Mouse (Mus musculus) embryonic fibroblast, embryonic 13.5 days (primary cell): ENCODE data around the gene Tor4a. TPM values are rescaled to one million over a fixed set of nuclear protein-coding genes. Genes with fewer than 3 reads are reported as not detected.

Experiments
- H3K27ac ChIP-seq: 2 replicates; pipeline ENCODE4 v1.5.1; 2012; ENCODE audit warnings: low read length, control low read depth, inconsistent platforms; ENCODE audit not compliant: insufficient read depth
- H3K4me1 ChIP-seq: 2 replicates; pipeline ENCODE4 v1.6.1; 2011; ENCODE audit warnings: low read length; ENCODE audit not compliant: control insufficient read depth, insufficient read depth
- H3K4me3 ChIP-seq: 2 replicates; pipeline ENCODE4 v1.5.1; 2011; ENCODE audit warnings: mild to moderate bottlenecking, control low read depth, low read length; ENCODE audit not compliant: insufficient read depth
- CTCF ChIP-seq: IDR thresholded peaks from 2 replicates; pipeline ENCODE4 v1.5.1; 2011; ENCODE audit warnings: mild to moderate bottlenecking, control low read depth, low read length, moderate library complexity, borderline replicate concordance; ENCODE audit not compliant: insufficient read depth
- POLR2A ChIP-seq: IDR thresholded peaks from 2 replicates; pipeline ENCODE4 v1.6.1; 2011; ENCODE audit warnings: low read depth, mild to moderate bottlenecking, control low read depth, low read length, moderate library complexity
- polyA plus RNA-seq: library from polyadenylated mRNA; stranded (reverse); fragments of >200 nt; gene quantifications from 2 replicates; pipeline ENCODE4 v1.2.4, GENCODE M21; 2011; ENCODE audit warnings: low read depth; ENCODE audit not compliant: missing spikeins, insufficient read length

The Tor4a gene
- polyA plus RNA-seq, 1 experiment = 17.5 TPM

DNA sequence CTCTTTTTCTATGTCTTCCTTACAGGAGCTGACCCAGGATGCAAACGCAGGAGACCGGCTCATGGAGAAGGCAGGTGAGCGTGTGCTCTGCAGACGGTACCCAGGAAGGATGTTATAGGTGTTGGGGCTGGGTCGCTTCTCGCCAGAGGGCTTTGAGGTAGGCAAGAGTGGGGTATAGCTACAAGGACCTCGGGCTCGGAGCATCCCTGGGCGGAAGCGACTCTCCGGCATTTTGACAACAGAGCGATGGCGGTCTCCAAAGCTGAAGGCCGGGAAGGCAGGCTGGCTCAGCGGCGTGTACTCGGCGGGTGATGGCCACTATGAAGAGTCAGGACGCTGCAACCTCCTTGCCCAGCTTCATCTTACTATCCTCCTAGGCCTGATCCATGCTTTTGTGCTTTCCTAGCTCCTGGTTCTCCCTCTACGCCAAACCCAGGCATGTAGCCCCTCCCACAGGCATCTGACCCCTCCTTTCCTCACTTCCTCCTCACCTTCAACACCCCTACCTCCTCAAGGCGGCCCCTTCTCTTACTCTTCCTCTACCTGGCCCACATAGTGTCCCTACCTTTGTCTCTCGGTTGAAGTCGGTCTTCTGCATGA, 16.7 kb upstream of the Tor4a start:
- TF ChIP-seq CTCF (no peak), POLR2A (no peak)
- no peaks in the 10 kb centered on the region for H3K4me1 ChIP-seq

DNA sequence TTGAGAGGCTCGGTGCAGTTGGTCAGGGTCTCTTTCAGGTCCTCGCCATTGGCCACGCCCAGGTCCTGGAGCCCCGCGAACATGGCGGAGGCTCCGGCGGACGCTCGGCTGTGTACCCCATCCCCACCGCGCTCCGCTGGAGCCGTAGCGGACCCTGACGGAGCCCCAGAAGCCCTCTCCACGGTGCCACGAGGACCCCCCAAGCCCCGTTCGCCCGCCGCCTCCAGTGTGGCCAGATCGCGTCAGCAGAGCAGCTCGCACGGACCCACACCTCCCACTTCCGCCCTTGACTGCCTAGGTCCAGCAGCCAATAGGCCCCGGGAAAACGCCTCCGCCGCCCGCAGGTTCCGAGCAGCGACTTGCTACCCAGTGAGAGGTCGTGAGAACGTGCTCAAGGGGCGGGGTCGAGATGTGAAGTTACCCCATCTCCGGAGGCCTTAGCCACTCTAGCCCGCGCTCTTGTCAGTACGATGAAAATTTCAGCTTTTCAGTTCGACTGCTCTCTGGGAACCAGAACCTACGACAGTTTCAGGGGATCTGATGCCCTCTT, 14.5 kb upstream of the Tor4a start, which contains the start of gene Nelfb:
TSS of gene Nelfb (minus strand) at position 369 of the 550 bp plus-strand sequence.
- H3K4me1 ChIP-seq = no peaks in the 10 kb centered on the region
- H3K27ac ChIP-seq = peak within 1 kb of the TSS; percentile 31; the same call in 1 of the 2 replicates
- TF ChIP-seq CTCF (no peak), POLR2A (peak; percentile 83)
- peak within 1 kb of the TSS; percentile 81 for H3K4me3 ChIP-seq

More for the DNA sequence above, 16.7 kb upstream of the Tor4a start:
- Histone ChIP-seq H3K4me3 (no peak overlapping the region), H3K27ac (no peak overlapping the region)

DNA sequence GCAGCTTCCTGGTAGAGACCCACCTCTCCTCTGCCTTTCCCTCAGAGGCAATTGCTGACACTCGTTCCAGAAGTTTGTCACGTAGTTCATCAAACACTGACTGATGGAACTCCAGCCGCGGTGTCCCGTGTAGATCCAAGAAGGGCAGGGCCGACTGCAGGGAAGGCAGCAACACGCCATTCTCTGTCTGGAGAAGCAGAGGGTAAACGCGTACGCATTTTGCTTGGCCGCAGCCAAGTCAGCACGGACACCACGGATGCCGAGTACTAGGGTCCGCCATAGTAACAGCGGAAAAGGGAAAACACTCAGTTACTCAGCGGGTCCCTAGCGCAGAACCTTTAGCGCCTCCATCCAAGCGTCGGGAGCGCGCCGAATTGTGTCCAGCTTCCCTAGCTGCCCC, 14.0 kb upstream of the Tor4a start:
- H3K4me1 ChIP-seq = no peaks in the 10 kb centered on the region
- H3K4me3 ChIP-seq = peak overlapping the region; percentile 81
- H3K27ac ChIP-seq = peak overlapping the region; percentile 31; the same call in 1 of the 2 replicates
- TF ChIP-seq CTCF (no peak), POLR2A (no peak)

DNA sequence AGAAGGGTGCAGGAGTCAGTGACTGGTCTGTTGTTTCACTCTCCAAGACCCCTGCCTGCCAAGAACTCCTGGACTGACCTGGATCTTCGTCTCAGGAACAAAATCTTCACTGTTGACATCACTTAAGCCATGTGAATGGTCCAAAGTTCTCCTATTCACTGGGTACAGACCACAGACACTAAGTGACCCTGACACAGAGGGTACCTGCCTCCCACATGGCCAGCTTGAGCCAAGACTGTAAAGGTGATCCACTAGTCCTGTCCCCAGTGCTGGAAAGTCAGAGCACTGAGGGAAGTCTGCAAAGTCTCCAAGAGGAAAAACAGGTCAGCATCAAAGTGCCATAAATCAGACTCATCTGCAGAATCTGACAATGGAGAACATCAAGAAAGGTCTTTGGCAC, 10.9 kb upstream of the Tor4a start:
- Histone ChIP-seq H3K27ac (no peak overlapping the region), H3K4me3 (no peak overlapping the region), H3K4me1 (no peaks in the 10 kb centered on the region)
- TF ChIP-seq CTCF = no peak
- TF ChIP-seq POLR2A = no peak

DNA sequence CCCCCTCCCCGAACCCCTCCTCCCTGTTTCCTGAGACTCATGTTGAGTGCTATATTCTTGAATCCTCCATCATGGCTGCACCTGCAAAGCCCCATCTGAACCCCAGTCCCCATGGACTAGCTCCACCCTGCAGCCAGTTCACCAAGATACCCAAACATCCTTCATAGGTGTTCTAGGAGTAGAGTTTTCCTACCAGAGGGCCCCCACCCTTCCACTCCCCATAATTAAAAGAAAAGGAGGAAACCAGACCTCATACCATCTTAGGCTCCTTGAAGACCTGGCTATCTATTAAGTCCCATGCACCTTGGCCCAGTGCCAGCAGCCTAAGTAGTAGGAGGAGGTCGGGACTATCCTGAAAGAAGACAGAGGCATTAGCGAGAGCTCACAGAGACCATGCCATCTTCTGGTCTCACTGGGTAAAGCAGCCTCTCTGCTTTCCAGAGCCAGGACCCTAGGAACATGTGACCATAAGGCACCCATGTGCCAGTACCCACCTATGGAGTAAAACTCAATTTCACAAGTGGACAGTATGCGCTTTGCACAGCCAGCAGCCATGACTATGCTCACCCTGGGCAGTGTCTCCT, 7.0 kb upstream of the Tor4a start:
- Histone ChIP-seq H3K4me3 (no peak overlapping the region), H3K4me1 (peaks cover 6% of the 10 kb centered on the region), H3K27ac (no peak overlapping the region)
- no peak for TF ChIP-seq POLR2A
- no peak for TF ChIP-seq CTCF

DNA sequence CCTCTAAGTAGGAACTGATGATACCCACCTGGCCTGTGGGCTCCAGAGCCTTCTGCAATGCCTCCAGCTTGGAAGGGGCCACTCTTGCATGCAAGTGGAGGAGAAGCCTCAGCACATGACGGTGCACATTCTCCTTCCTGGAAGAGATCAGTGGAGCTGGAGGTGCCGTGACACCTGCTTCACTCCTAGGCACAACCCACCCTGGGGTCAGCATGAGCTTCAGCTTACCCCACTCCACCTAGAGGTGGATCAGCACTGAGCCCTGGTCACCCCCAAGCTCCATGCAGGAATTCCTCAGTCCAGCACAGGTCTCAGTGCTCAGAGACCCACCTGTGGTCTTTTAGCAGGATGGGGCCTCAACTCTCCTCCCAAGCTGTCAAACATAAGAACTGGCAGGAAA, 3.9 kb upstream of the Tor4a start:
- TF ChIP-seq CTCF (no peak), POLR2A (no peak)
- Histone ChIP-seq H3K27ac (no peak overlapping the region), H3K4me1 (peaks cover 6% of the 10 kb centered on the region), H3K4me3 (no peak overlapping the region)

DNA sequence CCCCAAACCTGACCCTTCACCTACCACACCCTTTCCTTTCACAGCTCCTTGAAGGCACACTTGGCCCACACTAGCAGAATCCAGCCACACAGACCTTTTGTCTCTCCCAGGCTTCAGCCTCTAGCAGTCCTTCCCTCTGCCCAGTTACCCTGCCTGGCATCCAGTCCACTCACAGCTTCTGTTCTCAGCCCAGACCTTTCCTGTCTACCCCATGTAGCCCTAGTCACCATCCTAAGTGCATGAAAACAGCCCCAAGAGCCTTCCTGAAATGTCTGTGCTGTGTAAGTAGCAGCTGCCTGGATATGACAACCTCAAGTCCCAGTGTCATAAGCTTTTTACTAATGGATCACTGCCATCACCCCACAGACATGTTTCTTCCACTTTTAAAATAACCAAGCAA, 1.3 kb upstream of the Tor4a start:
- Histone ChIP-seq H3K4me3 (no peak overlapping the region), H3K27ac (no peak overlapping the region), H3K4me1 (peaks cover 18% of the 10 kb centered on the region)
- TF ChIP-seq CTCF (no peak), POLR2A (no peak)

DNA sequence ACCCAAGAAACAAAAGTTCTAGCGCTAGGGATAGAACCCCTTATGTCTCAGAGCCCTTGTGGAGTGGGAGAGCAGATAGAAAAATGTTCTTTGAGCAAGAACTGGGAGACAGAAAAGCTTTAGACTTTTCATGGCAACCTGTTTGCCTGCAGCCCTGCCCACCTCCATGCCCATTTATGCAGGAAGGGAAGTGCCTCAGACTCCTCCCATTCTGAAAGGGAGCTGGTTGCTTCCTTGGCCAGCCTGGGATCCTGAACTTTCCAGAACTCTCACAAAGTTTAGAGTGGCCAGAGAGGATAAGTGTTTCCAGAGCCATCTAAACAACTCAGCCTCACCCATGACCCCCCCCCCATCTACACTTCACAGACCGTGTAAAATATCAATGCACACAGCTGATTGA, 505 bp upstream of the Tor4a start:
- Histone ChIP-seq H3K27ac (peak overlapping the region; percentile 53), H3K4me3 (no peak overlapping the region), H3K4me1 (peaks cover 18% of the 10 kb centered on the region)
- TF ChIP-seq CTCF (no peak), POLR2A (no peak)

DNA sequence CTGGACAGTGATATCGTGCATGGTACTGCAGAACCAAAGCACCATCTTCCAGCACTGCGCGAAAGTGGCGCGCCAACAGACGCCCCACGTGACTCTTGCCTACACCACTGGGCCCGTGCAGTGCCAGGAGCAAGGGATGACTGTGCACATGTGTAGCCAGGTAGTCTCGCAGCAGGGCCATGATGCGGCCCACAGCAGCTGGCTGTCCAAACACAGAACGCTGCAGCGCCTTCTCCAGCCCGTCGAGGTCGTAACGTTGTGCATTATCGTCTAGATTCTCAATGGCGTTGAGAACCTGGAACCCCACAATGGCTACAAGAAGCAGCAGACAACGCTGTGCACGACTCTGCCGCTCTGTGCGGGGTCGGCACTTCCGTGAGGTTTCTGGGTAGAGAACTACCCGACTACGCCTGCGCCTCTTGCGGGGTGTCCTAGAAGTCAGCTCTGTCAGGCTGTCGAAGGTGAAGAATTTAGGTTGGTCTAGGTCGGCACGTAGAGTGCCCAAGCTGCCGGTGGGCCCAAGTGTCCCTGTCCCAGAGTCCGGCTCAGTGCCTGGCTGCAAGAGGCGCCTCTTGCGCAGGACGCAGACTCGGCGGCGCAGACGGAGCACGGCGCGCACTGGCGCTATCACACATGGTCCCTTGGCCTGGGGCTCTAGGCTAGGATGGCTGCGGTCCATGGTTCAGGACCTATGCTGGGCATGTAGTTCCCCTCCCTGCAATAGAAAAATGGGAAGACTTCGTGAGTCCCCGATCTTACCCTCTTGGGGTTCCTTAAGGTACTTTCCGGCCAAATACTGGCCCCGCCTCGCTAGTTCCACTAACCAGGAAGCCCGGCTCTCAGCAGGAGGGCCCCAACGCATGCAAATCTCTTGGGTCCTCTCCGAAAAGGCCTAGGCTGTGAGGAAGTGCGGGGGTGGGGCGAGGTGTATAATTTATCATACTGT, 1.2 kb downstream of the Tor4a start:
- H3K4me1 ChIP-seq = peaks cover 18% of the 10 kb centered on the region
- no peak for TF ChIP-seq CTCF
- 0 out of 2 replicates have a peak, but pooled peaks have one; percentile 27 for TF ChIP-seq POLR2A
- H3K4me3 ChIP-seq = peak overlapping the region; percentile 42
- peak overlapping the region; percentile 53; the same call in 1 of the 2 replicates for H3K27ac ChIP-seq
